Mouse (Mus musculus): ENCODE measurements at regions not wholly inside any gene's neighbourhood (a gene's known extent, or its start where the extent isn't known, plus 50 kb on each side); places are given as distances from the start of the nearest gene placed in this dataset.

DNA sequence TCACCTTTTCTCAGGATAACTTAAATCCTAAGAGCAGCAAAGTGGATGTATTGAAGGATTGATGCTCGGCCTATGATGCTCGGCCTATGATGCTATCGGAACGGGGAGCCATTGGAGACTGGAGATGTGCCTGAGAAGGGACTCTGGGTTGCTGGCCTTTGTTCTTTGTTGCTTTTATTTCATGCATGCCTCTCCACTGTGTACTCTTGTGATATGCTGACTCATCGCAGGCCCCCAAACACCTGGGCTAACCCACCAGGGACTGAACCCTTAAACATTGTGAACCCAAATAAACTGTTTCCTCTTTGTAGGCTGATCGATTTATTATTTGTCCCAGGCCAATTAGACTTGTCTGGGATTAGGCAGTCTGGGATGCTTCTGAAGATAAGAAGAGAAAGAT is 61.9 kb downstream of the Pdcl3 start:
- no peak for DNase-seq (ENCODE audit: low spot score in 2 of 2)

DNA sequence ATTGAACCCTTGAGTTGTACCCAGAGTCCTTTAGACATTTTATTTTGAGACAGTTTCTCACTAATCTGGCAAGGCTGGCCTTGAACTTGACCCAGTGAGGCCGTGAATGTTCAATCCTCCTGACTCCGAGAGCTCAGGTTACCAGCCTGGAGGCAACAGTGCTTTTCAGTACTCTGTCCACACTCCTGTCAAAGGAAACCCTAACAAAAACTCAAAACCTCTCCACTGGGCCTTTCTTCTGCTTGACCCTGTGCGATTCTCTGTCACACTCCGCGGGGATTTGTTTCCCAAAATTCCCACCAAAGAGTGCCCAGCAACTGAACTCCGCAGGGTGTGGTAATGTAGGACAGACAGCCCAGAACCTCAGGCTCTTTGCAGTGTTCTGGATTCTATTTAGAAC is 71.9 kb downstream of the Pdcl3 start:
- DNase-seq (ENCODE audit: low spot score in 2 of 2), result no peak

DNA sequence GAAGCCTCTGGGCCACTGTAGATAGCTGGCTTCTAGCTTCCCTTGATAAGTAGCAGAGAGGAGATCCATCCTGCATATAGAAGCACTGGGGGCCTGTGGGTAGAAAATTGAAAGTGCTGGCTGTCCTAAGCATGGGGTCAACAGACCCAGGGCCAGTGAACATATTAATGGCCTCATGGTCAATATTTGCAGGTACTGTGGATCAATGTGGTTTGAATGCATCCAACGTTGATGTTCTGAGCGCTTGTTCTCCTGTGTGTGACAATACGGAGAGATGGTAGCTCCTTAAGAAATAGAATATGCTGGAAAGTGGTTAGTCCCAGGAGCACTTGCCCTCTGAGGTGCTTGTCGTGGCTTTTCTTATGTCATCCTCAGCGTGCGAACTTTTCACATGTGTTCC is 77.1 kb downstream of the Pdcl3 start:
- no peak for DNase-seq (ENCODE audit: low spot score in 2 of 2)

DNA sequence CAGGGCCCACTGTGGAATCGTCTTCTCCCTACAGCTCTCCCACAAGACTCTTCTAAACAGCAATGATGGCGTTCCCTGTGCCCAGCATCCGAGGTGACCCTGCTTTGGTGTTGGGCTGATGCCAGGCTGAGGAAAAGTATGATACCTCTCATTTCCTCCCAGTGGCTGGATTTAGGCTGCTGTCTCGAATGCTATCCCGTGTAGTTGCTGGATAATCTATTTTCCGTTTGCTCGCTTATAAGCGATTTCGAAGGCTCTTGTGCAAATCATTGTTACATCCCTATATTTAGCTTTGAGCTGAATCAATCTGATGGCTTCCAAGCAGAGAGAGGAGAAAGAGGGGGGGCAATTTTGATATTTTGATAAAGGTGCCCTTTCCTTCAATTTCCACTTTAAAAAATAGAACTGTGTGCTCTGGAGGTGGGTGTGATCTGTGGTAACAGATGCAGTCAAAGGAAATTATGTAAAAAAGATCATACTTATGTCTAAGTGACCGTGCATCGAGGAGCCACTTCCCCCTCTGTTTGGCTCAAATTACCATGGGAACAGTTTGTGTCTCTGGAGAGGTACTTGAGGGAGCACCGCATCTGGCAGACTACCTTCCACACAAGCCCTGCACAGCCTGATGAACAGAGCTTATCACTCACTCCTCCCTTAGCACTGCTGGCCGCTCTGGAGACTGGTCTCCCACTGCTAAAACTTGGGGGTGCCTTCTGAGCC is 78.4 kb downstream of the Pdcl3 start:
- DNase-seq (ENCODE audit: low spot score in 2 of 2), result peak; percentile 62 to 71

DNA sequence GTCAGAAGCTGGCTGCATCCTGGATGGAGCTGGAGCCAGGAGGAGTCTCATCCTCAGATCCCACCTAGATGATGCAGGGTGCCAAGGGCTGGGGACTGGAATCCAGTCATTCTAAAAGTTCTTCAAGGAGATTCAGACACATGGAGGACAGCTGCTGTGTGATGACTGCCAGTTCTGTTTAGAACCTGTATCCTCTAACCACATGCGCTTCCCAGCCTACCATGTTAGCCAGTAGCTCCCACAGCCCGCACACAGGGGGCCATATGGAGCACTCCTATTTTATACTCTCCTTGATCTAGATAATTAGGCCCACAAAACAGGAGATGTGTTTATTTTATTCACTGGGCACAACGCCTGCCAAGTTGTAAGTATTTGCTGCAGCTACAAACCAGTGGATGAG is 79.4 kb downstream of the Pdcl3 start:
- DNase-seq (ENCODE audit: low spot score in 2 of 2), result peak; percentile 46 to 64

DNA sequence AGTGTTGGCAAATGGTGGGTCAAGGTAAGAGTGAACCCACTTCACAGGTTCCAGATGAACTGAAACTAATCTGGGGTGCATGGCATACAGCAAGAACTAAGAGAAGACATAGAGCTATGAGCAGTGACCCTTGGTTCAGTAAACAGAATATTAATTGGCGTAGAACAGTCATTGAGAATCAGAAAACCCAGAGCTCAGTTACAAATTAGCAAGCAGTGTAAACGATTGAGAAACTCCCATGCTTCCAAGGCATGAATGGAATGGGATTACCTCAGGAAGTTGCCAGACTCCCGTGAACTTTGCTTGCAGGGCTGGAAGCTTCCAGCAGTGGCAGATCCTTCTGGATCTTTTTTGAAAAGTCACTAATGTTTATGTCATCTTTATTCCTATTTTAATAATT is 82.5 kb downstream of the Pdcl3 start:
- DNase-seq (ENCODE audit: low spot score in 2 of 2), result no peak

DNA sequence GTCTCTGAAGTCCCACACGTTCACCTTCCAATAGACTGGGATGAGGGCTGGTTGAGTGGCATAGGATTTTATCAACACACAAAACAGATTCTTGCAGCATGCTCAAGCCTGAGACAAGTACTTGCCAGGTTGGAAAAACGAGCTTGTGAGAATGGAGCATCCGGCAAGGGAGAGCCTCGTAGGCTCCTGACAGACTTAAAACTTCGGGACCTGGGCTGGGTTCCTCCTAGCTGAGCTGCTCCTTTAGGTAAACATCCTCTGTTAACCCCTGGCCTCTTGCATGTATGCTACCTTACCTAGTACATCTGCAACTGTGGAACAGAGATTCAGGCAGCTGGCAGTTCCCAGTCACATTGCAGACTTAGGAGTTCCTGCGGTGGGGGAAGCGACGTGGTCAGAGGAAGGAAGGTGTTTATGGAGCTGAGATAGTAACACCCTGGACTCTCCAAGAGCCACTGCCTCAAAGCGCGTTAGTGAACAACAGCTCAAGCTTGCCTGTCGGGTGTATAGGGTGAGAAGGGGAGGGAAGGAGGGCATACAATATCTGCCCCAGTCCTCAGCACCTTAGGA is 83.8 kb downstream of the Pdcl3 start:
- DNase-seq (ENCODE audit: low spot score in 2 of 2), result no peak

DNA sequence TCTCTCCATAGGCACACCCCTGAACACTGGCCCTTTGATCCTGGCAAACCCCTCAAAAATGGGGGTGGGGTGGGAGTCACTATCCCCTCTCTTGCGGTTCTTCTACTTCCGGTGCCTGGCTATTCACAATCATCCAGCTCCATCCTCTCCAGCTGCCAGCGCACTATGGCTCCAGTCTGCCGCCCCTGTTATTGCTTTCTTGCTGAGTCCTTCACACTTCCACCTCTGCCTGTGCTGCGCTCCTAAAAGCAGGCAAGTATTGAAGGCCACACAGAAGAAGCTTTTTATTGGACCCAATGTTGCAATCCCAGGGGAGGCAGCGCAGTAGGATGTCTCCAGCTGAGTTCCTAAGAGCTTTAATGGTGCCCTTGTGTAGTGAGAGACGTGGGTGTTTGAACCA is 84.3 kb downstream of the Pdcl3 start:
- no peak for DNase-seq (ENCODE audit: low spot score in 2 of 2)

DNA sequence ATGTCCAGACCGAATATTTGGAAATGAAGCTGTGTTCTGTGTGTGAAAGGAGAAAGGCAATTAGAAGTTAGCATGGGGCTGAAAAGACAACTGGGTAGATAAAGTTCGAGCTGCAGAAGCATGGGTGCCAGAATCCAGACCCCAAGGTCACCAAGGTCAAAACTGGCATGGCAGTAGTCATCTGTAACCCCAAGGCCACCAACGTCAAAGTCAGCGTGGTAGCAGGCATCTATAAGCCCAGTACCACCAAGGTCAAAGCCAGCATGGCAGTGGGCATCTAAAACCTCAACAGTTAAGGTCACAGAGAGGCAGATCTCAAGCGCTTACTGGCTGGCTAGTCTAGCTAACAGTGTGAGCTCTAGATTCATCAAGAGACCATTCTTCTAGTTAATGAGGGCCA is 90.6 kb downstream of the Pdcl3 start:
- no peak for DNase-seq (ENCODE audit: low spot score in 2 of 2)

DNA sequence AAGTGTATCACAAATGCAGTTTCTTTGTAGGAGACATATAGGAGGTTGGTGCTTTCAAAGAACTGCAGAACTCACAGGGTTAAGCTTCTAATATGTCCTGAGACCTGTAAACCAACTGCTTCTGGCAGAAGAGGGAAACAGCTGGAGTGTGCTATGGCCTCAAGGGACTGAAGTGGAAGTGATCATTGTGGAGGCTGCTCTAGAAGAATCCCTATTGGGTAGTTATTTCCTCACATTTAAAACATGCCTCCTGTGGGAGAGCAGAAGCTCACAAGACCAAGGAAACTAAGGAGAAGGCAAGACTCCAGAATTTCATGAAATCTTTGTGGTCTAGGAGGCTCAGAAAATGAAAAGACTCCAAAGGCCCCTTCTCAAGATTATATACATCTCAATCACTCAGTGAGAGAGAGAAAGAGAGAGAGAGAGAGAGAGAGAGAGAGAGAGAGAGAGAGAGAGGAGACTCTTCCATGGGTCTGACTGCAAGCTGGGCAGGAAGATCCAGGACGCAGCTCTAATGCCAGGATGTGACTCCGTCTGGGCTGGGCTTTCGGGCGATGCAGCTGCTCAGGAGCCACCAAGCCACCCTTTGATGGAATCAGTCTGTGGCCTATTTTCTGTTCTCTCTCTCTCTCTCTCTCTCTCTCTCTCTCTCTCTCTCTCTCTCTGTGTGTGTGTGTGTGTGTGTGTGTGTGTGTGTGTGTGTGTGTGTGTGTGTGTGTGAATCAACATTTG is 93.3 kb downstream of the Pdcl3 start:
- DNase-seq (ENCODE audit: low spot score in 2 of 2), result no peak

DNA sequence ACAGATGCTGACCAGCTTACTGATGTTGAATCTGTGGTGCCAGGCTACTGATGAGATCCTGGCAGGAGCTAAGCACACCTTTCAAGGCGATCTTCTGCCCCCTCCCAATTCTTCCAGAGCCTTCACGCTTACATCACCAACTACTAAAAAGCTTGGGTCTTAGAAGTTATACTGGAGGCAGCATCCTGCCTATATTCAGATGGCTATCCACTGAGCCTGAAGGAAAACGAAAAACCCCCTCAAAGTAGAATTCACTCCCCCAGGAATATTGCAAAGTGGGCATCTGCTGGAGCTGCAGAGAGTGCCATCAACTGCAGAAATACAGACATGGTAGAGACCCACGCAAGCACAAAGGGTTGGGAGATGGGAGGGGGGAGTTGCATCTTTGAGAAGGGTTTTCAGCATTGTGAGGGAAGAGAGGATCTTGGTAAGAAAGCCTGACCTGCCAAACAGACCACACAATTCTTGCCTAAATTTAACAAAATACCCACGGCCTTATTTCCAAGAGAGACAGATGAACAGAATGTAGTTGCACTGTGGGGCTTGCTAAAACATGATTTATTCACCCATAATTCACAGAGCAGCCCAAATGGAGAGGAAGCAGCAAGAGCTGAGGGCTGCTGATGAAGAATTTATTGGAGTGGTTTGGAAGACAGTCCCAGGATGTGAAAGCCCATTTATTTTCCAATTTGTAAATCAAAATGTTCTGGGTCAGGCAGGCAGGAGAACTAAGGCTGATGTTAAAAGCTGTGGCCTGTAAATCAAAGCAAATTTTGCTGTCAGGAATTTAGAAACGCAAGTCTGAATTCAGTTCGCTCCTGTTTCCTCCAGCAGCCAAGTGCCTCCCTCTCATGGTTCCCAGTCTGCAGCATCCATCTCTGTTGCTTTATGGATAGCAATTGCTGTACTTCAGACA is 98.8 kb downstream of the Pdcl3 start:
- DNase-seq (ENCODE audit: low spot score in 2 of 2), result peak in 1 of 2 experiments; percentile 36

DNA sequence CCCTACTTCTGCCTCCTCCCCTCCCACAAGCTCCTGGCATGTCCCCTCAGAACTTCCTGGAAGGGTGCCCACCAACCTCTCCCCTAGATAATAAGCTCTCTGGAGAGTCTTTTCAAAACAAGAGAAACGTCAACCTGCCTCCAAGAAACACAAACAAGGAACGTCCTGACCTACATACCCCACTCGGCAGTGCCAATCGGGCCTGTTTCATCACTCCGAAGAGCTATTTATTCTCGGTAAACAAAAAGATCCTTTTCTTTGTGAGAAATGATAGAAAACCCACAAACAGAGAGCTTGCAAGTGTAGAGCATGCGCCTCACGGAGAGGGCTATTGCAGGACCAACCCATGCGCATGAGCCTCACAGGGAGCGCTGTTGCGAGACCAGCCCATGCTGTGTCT is 100.9 kb downstream of the Pdcl3 start:
- peak; percentile 43 to 67 for DNase-seq (ENCODE audit: low spot score in 2 of 2)

DNA sequence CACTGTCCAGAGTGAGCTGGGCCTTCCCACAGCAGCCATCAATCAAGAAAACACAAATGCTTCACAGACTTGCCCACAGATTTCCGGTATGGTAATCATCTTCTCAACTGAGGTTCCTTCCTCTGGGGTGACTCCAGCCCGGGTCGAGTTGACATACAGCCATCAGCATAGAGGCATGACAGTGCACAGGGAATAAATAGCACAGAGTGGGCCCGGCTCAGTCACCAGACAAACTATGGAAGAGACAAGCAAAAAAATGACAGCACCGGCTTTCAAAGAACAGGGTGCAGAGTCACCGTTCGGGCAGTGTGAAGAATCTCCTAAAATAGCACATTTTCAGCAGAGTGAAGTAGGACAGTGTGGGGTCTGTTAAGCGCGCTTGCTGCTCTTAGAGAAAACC is 103.7 kb upstream of the Npas2 start:
- DNase-seq (ENCODE audit: low spot score in 2 of 2), result peak; percentile 55 to 63

DNA sequence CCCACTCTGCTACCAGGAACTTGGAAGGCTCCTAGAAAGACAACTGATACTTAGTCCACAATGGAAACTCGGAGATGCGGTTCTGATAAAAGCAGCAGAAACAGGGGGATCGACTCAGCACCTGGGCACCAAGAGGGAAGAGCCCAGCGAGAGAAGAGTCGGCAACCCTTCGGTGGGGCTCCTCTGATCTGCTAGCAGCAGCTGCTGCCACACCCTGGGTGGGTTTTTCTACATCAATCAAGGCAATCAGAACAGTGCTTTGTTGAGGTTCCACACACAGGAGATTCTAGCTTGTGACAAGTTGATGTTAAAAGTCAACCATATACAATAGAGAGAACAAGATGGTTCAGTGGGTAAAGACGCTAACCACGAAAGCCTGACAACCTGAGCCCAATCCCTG is 102.4 kb upstream of the Npas2 start:
- no peak for DNase-seq (ENCODE audit: low spot score in 2 of 2)

DNA sequence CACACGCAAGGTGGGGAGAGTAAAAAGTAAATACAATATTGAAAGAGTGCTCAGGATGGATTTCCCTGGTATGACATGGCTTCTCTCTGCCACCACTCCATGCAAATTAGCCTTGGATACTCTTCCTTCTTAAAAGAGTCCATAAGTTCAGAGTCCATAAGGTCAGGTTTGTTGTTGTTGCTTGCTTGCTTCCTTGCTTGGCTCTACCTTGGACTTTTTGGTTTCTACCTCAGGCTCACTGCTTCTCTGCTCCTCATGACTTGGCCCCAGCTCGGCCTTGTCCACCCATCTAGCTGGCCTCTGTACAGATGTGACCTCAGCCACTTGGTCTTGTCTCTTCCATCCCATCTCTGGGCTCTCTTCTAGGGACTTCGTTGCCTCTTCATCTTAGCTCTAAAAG is 101.9 kb upstream of the Npas2 start:
- DNase-seq (ENCODE audit: low spot score in 2 of 2), result no peak

DNA sequence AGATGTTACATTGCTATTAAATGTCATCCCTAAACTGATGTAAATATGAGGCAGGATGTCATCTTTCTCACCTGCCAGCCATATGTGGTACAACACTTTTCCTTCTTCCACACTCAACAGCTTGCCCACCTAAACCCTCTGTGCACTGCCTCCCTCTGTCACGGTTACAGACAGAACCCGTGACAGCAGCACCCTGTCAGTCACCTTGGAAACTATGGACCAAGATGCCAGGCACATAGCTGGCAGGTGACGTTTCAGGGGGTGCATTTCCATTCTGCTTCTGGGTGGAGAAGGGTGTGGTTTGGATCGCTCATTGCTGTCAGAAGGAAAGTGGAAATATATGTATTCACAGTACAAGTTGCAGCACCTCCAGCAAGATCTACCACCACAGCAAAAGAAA is 100.2 kb upstream of the Npas2 start:
- DNase-seq (ENCODE audit: low spot score in 2 of 2), result peak in 1 of 2 experiments; percentile 30

DNA sequence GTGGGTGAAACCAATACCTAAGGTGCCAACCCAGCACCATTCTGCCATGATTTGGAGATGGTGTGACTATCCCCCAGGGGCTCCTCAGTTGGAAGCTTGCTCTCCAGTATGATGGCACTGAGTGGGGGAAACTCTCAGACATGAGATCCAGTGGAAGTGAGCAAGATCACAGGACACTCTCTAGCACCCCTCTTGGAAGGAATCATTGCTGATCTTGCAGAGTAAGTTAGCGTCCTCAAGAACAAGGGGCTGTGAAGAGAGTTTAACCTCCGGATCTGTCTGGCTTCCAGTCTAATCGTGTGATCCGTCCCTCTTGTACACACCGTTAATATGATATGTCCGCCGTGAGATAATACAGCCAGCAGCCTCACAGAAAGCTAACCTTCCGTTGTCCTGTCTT is 99.5 kb upstream of the Npas2 start:
- no peak for DNase-seq (ENCODE audit: low spot score in 2 of 2)

DNA sequence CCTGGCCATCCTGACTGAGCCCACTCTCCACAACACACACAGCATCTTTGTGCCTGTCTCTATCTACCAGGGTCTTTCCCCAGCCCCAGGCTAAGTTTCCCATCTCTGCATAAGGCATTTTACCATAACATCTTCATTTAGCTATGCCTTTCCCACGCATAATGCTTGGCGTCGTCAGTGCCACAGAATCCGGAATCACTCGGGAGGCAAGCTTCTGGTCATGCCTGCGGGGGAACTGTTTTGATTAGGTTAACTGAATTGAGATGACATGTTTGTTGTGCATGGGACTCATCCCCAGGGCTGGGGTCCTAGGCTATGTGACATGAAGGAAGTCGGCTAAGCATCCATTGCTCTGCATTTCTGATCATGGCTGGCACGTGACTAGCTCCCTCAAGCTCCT is 97.6 kb upstream of the Npas2 start:
- no peak for DNase-seq (ENCODE audit: low spot score in 2 of 2)

DNA sequence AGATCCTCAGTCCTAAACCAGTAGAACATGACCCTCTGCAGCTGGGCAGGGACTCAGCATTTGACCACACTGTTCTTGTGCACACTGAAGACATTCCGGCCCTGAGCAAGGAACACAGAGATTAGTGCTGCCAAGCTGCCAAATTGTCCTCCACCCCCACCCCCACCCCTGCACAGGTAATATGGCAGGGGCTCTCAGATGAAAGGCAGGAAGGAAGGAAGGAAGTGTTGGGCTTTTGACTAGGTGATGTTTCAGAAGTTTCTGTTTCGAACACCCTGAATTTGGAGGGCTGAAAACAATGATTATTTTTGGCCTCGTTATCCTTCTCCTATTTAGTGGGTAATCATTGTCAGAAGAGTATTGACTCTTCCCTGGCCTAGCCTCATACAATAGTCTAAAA is 96.8 kb upstream of the Npas2 start:
- no peak for DNase-seq (ENCODE audit: low spot score in 2 of 2)

DNA sequence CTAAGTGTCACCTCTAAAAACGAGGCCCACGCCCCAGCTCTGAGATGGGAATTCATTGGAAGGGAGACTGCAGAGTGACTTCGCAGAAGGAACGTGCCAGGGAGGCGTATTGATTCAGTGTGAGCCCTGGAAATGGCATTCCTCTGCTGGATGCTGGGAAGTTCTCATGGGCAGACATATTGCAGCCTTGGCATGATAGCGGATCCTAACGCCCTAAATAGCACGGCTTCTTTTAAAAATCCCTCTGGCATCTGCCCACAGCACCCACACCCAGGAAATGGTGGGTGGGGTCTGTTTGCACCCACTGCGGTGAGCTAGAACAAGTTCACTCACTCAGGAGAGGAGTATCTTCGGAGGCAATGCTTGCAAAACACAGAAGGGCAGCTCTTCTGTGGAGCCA is 96.0 kb upstream of the Npas2 start:
- DNase-seq (ENCODE audit: low spot score in 2 of 2), result peak; percentile 74 to 82

DNA sequence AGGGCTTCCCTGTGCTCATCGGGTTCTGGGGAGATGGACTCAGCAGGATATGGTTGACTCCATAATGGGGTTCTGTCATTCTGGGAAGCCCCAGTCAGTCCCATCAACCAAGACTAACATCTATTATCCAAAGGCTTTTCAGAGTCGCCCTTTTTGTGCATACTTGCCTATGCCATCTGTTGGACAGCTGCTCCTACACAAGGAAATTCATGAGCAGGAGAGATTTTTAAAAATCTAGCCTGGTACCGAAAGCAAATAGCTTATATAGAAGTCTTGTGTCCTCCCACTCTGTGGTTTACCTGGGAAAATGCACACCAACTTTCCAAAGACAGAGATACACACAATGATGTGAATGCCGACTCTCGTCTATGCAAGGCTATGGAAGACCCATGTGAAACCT is 95.4 kb upstream of the Npas2 start:
- no peak for DNase-seq (ENCODE audit: low spot score in 2 of 2)

DNA sequence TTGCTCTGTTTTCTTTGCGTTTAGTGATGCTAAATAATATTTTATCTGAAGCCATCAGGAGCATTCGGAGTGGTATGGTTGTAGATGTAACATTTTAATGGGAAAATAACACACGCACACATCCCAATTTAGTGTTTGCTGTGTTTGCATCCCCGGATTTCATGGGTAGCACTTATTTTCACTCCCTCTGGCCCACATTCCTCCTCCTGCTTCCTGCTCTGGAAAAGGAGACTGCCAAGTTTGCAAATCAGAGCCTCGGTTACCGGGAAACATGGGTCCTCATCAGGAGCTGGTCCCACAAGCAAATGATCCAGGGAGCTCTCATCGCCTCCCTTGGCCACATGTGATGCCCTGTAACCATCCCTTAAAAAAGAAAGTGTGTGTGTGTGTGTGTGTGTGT is 94.3 kb upstream of the Npas2 start:
- DNase-seq (ENCODE audit: low spot score in 2 of 2), result peak; percentile 56 to 61

Measured in right cerebral cortex, adult 2 months (tissue).